Mouse (Mus musculus) bone marrow macrophage, adult 2 months (primary cell): ENCODE data around the gene Ror2.

Source experiments
- CTCF ChIP-seq: IDR thresholded peaks from 2 replicates; pipeline ENCODE4 v1.5.1; 2012; ENCODE audit warnings: low read depth, mild to moderate bottlenecking, low read length, moderate library complexity
- POLR2A ChIP-seq: IDR thresholded peaks from 2 replicates; pipeline ENCODE4 v1.6.1; 2012; ENCODE audit warnings: mild to moderate bottlenecking, low read depth, low read length, borderline replicate concordance

GRCm38 (mm10) chr13:53068461-53068860, 217.5 kb downstream of the Ror2 start:
- no peak for TF ChIP-seq CTCF
- TF ChIP-seq POLR2A = no peak
